Mouse (Mus musculus): ENCODE results near the gene Agt. TPM values are rescaled to one million over a fixed set of nuclear protein-coding genes. Genes with fewer than 3 reads are reported as not detected.

The Agt gene
- total RNA-seq, 2 experiments from 2014 or later = not detected

DNA sequence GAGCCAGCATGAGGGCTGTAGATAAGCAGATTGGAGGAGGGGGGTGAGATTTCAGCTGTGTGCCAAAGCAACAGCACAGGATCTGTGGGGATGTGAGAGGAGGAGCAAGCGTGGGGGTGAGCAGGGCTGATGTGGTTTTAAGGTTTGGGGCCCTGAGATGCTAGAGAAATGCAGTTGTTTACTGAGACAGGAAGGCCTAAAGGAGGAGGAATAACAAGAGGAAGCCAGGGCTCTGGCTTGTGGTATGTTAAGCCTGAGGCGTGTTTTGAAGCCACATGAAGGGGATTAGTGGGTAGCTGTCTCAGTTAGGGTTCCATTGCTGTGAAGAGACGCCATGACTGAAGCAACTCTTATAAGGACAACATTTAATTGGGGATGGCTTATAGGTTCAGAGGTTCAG lies 60.4 kb downstream of the Agt start:
- no peak for ATAC-seq (replicated peaks; ENCODE audit: poor library complexity, severe bottlenecking)

DNA sequence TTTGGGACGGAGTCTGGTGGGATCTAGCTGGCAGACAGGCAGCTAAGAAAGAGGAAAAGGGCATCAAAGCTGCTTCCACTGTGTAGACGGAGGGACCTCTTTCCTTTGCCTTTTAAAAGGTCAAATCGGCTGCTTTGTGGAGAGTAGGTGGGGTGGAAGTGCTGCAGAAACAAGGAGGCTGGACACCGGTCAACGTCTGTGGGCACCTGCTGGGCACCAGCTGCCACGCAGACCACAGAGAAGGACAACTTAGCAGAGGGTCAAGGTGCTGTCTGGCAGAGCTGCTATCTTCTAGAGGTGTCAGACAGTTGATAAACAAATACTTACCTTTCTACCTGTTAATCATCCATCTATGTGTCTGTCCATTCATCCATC lies 61.2 kb downstream of the Agt start:
- no peak for ATAC-seq (replicated peaks; ENCODE audit: poor library complexity, severe bottlenecking)

DNA sequence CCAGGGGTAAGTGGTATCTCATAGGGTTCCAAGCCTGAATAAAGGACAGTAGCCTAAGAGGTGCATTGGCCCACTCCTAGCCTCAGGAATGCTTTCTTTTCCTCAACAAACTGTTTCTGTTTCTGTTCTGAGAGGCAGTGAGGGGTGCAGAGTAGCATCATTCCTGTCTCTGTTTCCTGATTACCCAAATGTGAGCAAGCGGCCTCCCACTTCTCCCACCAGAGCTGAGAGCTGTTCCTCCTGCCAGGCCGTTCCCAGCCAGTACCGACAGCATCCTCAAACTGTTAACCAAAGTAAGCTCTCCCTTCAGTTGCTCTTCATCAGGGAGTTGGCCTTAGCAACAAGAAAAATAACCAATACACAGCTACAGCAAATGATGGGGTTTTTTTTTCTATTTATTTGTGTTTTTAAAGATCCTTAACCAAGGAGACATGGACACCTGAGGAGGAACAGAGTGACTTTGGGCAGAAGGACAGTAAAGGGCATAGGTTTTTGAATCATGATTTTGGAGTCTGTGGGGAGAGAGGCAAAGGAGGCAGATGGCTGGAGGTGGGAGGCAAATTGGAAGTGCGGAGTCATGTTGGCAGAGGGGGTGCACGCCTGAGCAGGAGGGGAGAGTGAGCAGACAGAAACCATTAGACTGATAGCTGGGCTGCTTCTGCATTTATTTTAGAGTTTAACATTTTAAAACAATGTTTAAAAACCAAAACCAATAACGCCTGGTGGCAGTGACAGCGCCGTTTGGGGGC lies 61.8 kb downstream of the Agt start:
- no peak for ATAC-seq (replicated peaks; ENCODE audit: poor library complexity, severe bottlenecking)

Other genes with a start within 250 kb of the Agt start
- not detected in 2 replicates for gene Pgbd5, start 130.0 kb downstream of the Agt start, total RNA-seq (2014; fragmentation: Nextera tagmentation)
- gene Pgbd5, start 130.0 kb downstream of the Agt start, total RNA-seq (2017) = not detected in 2 replicates
- 18.9 and 22.5 TPM in 2 replicates for gene Cog2, start 48.9 kb downstream of the Agt start, total RNA-seq (2014; fragmentation: Nextera tagmentation)
- gene Cog2, start 48.9 kb downstream of the Agt start, total RNA-seq (2017) = 22.5 and 25.8 TPM in 2 replicates
- gene Capn9, start 6.4 kb upstream of the Agt start, total RNA-seq (2014; fragmentation: Nextera tagmentation) = not detected in 2 replicates
- not detected in 2 replicates for gene Capn9, start 6.4 kb upstream of the Agt start, total RNA-seq (2017)
- gene 2310022B05Rik, start 93.7 kb upstream of the Agt start, total RNA-seq (2014; fragmentation: Nextera tagmentation) = 9.6 and 10.7 TPM in 2 replicates
- gene 2310022B05Rik, start 93.7 kb upstream of the Agt start, total RNA-seq (2017) = 1.2 and 1.4 TPM in 2 replicates
- 44.3 and 46.4 TPM in 2 replicates for gene Ttc13, start 152.3 kb upstream of the Agt start, total RNA-seq (2014; fragmentation: Nextera tagmentation)
- gene Ttc13, start 152.3 kb upstream of the Agt start, total RNA-seq (2017) = 53.3 and 56.4 TPM in 2 replicates
- 7.8 and 18.3 TPM in 2 replicates for gene Arv1, start 152.4 kb upstream of the Agt start, total RNA-seq (2014; fragmentation: Nextera tagmentation)
- 5.4 and 5.7 TPM in 2 replicates for gene Arv1, start 152.4 kb upstream of the Agt start, total RNA-seq (2017)
- gene Fam89a, start 182.1 kb upstream of the Agt start, total RNA-seq (2014; fragmentation: Nextera tagmentation) = not detected in 2 replicates
- gene Fam89a, start 182.1 kb upstream of the Agt start, total RNA-seq (2017) = not detected in 2 replicates
- gene Trim67, start 223.4 kb upstream of the Agt start, total RNA-seq (2014; fragmentation: Nextera tagmentation) = not detected in 2 replicates
- not detected in 2 replicates for gene Trim67, start 223.4 kb upstream of the Agt start, total RNA-seq (2017)

All from granulocyte monocyte progenitor cell, adult 5-6 weeks (primary cell).